Mouse (Mus musculus) hindbrain, embryonic 10.5 days (tissue): ENCODE results near the gene Srcin1. TPM values are rescaled to one million over a fixed set of nuclear protein-coding genes. Genes with fewer than 3 reads are reported as not detected.

Experiments used
- DNase-seq: peaks from one replicate; pipeline ENCODE4 v3.0.0-alpha.2; 2017; ENCODE audit warnings: low spot score
- H3K27ac ChIP-seq: fragments of 300-500 bp; sonication (generic); 2 replicates; pipeline ENCODE4 v1.5.1; 2016; ENCODE audit warnings: mild to moderate bottlenecking, moderate library complexity
- H3K27me3 ChIP-seq: fragments of 300-500 bp; sonication (generic); 2 replicates; pipeline ENCODE4 v1.6.1; 2016; ENCODE audit warnings: mild to moderate bottlenecking; ENCODE audit not compliant: poor library complexity, insufficient read depth, severe bottlenecking
- H3K36me3 ChIP-seq: fragments of 300-500 bp; sonication (generic); 2 replicates; pipeline ENCODE4 v1.6.1; 2016; ENCODE audit warnings: mild to moderate bottlenecking, moderate library complexity
- H3K4me1 ChIP-seq: fragments of 300-500 bp; sonication (generic); replicated peaks from 2 replicates; pipeline ENCODE4 v1.6.1; 2016; ENCODE audit warnings: mild to moderate bottlenecking
- H3K4me3 ChIP-seq: fragments of 300-500 bp; sonication (generic); 2 replicates; pipeline ENCODE4 v1.5.1; 2016; ENCODE audit warnings: mild to moderate bottlenecking, moderate library complexity
- H3K9me3 ChIP-seq: fragments of 300-500 bp; sonication (generic); 2 replicates; pipeline ENCODE4 v1.6.1; 2016; ENCODE audit warnings: mild to moderate bottlenecking, moderate library complexity
- whole genome bisulfite sequencing: fragments of 180-500 bp; shearing (Covaris S2); methylation state at CpG from one replicate; pipeline ENCODE4 v1.1.7; 2016; 5-methylcytosine and 5-hydroxymethylcytosine counted together
- polyA plus RNA-seq: library from polyadenylated mRNA; unstranded; fragments of >200 nt; fragmentation: Nextera tagmentation; extraction: Ambion mirVana; gene quantifications from 2 replicates; pipeline ENCODE4 v1.2.1, GENCODE M21; 2016

Srcin1 gene
- polyA plus RNA-seq = 0.76 and 1.8 TPM in 2 replicates

DNA sequence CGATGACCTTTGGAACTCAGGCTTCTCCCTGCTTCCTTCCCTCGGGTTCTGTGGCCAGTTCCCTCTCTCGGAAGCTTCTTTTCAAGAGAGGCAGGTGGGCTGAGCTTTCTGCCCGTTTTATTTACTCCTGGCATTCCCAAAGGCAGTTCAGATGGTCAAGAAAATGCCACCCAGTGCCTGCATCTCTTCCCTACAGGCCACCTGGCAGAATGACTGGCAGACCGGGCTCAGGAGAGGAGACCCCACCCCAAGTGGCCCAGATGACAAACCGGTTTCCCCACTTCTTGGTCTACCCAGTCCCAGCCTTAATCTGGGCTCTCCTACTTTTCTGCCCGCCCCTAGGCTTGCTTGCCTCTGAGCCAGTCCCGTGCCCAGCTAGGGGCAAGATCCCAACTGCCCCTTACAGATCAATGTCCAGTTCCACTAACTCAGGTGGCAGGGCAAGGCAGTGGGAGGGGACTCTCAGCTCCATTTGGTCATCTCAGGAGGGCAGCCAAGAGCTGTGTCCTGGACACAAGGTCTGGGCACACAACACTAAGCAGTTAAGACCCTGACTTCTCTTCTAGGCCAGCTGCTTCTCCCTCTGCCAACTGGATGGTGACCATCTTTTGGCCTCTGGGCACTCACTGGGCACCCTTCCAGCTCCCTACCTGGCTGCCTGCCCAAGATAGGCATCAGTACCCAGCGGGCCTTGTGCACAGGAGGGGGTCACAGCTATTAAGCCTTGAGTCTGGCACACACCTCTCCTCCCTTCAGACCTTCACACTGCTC, at the start of gene Srcin1:
Srcin1 (minus strand) TSS at position 51 of the 771 bp plus-strand sequence.
- no peak for DNase-seq
- peaks cover 88% of the 10 kb centered on the region for H3K27me3 ChIP-seq

GRCm38 (mm10) chr11:97625551-97625950, 49.6 kb upstream of the Srcin1 start:
- Histone ChIP-seq H3K27ac (no peak overlapping the region), H3K27me3 (peaks cover 76% of the 10 kb centered on the region), H3K36me3 (no peaks in the 10 kb centered on the region), H3K4me1 (peaks cover 48% of the 10 kb centered on the region), H3K4me3 (no peak overlapping the region), H3K9me3 (no peaks in the 10 kb centered on the region)
- no peak for DNase-seq
- 72% methylated on average over 5 of the region's 5 CpGs for WGBS

More for the DNA sequence above, at the start of gene Srcin1:
- Histone ChIP-seq H3K36me3 (no peaks in the 10 kb centered on the region), H3K9me3 (no peaks in the 10 kb centered on the region), H3K4me1 (peaks cover 75% of the 10 kb centered on the region), H3K27ac (peak within 1 kb of the TSS; percentile 93), H3K4me3 (peak within 1 kb of the TSS; percentile 76)
- 32% methylated on average over 9 of the region's 9 CpGs for WGBS

GRCm38 (mm10) chr11:97623166-97623565, 47.2 kb upstream of the Srcin1 start:
- Histone ChIP-seq H3K36me3 (no peaks in the 10 kb centered on the region), H3K4me3 (no peak overlapping the region), H3K9me3 (no peaks in the 10 kb centered on the region), H3K4me1 (peaks cover 25% of the 10 kb centered on the region), H3K27ac (no peak overlapping the region), H3K27me3 (peaks cover 72% of the 10 kb centered on the region)
- 67% methylated on average over 9 of the region's 9 CpGs for WGBS
- DNase-seq = no peak

DNA sequence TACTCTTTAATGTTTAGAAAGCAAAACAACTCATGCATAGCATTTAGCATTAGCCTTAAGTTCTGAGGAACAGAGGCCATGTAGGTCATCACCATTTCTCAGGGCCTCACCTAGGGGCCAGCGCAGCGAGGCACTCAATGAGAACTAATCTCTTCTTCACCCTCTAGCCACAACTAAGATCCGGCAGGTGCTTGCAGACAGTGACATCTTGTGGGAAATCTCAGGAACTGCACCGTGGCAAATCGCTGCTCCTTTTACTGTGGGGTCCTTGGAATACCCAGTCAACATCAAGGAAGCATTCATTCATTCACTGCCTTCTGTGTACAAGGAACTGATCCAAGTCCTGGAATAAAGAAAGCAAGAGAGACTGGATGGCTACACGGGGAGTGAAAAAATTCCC, 46.5 kb upstream of the Srcin1 start:
- 3% methylated on average over 6 of the region's 6 CpGs for WGBS
- no peak overlapping the region for H3K4me3 ChIP-seq
- DNase-seq = peak; percentile 81
- H3K27me3 ChIP-seq = peaks cover 72% of the 10 kb centered on the region
- no peaks in the 10 kb centered on the region for H3K9me3 ChIP-seq
- no peak overlapping the region for H3K27ac ChIP-seq
- H3K4me1 ChIP-seq = peaks cover 17% of the 10 kb centered on the region
- H3K36me3 ChIP-seq = no peaks in the 10 kb centered on the region

- no peak for DNase-seq
- Histone ChIP-seq H3K27ac (no peak overlapping the region), H3K36me3 (no peaks in the 10 kb centered on the region), H3K27me3 (peaks cover 68% of the 10 kb centered on the region), H3K4me3 (no peak overlapping the region), H3K9me3 (no peaks in the 10 kb centered on the region), H3K4me1 (no peaks in the 10 kb centered on the region; the same call in 1 of the 2 replicates)
- WGBS = 51% methylated on average over 5 of the region's 5 CpGs
Measured at GRCm38 (mm10) chr11:97619391-97619795, 43.4 kb upstream of the Srcin1 start.

DNA sequence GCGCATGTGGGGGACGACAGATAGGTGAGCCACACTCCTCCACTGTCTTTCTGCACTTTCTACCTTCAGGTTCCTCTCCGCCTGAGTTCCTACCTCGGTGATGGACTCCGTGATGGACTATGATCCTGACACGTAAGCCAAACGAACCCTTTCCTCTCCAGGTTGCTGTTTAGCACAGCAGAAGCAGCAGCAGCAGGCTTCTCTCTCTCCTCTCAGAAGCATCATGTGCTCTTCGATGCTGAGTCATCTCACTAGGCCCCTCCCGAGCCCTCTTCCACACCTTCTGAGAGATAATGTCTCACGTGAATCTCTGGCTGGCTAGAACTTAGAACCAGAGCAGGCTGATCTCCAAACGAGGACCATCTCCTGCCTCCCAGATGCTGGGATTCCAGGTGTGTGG, 42.4 kb upstream of the Srcin1 start:
- no peaks in the 10 kb centered on the region for H3K36me3 ChIP-seq
- no peak overlapping the region for H3K4me3 ChIP-seq
- H3K4me1 ChIP-seq = no peaks in the 10 kb centered on the region; the same call in 1 of the 2 replicates
- 62% methylated on average over 11 of the region's 11 CpGs for whole genome bisulfite sequencing
- no peak for DNase-seq
- no peaks in the 10 kb centered on the region for H3K9me3 ChIP-seq
- no peak overlapping the region for H3K27ac ChIP-seq
- peaks cover 58% of the 10 kb centered on the region for H3K27me3 ChIP-seq

- 87% methylated on average over 4 of the region's 4 CpGs for WGBS
- Histone ChIP-seq H3K9me3 (no peaks in the 10 kb centered on the region), H3K36me3 (no peaks in the 10 kb centered on the region), H3K27ac (no peak overlapping the region), H3K4me1 (no peaks in the 10 kb centered on the region; the same call in 1 of the 2 replicates), H3K27me3 (peaks cover 60% of the 10 kb centered on the region), H3K4me3 (no peak overlapping the region)
- DNase-seq = no peak
Measured at GRCm38 (mm10) chr11:97615276-97615675, 39.3 kb upstream of the Srcin1 start.

GRCm38 (mm10) chr11:97611076-97611475, 35.1 kb upstream of the Srcin1 start:
- H3K27ac ChIP-seq = peak overlapping the region; percentile 35; the same call in 1 of the 2 replicates
- no peak for DNase-seq
- H3K27me3 ChIP-seq = peaks cover 21% of the 10 kb centered on the region
- H3K4me1 ChIP-seq = peaks cover 17% of the 10 kb centered on the region
- no peaks in the 10 kb centered on the region for H3K9me3 ChIP-seq
- H3K4me3 ChIP-seq = no peak overlapping the region
- no peaks in the 10 kb centered on the region for H3K36me3 ChIP-seq
- 81% methylated on average over 8 of the region's 8 CpGs for WGBS

DNA sequence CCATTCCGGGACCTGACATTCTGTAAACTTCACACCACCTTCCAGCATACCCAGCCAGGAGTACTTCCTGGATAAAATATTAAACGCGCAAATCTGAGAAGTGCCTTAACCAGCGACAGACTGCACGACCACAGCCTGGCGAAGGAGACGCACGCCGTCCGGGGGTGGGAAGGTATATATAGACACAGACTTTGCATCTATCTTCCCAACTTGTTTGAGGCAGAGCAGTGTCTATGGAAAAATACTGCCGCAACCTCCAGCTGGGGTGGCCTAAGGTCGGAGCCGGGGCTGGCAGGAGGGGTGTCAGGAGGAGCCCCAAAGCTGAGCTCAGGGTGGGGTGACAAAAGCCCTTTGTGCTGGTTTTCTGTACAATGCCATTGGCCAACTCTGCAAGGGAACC, 33.8 kb upstream of the Srcin1 start:
- no peaks in the 10 kb centered on the region for H3K9me3 ChIP-seq

DNA sequence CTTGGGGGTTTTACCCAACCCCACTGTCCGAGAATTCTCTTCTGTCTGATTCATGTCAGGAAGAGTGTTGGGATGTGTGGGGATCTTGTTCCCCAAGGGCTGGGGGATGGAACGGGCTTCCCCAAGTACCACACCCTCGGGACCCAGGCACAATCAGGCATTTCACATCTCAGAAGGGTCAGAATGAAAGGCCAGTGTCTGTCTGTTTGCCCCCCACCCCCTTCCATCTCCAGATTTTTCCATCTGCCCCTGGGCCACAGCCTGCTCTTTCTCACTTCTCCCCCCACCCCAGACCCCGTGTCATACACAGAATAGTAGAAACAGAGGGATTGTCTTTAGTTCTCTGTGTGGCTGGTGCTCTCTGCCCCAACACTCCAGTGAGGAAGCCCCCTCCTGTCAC, 32.9 kb upstream of the Srcin1 start:
- no peaks in the 10 kb centered on the region for H3K9me3 ChIP-seq
- DNase-seq = no peak
- H3K27me3 ChIP-seq = peaks cover 8% of the 10 kb centered on the region
- H3K4me3 ChIP-seq = no peak overlapping the region
- H3K4me1 ChIP-seq = peaks cover 17% of the 10 kb centered on the region
- no peaks in the 10 kb centered on the region for H3K36me3 ChIP-seq
- H3K27ac ChIP-seq = 0 out of 2 replicates have a peak overlapping the region, but pooled peaks have one; percentile 3
- 69% methylated on average over 4 of the region's 4 CpGs for WGBS

More for the DNA sequence above, 33.8 kb upstream of the Srcin1 start:
- Histone ChIP-seq H3K4me1 (peaks cover 17% of the 10 kb centered on the region), H3K36me3 (no peaks in the 10 kb centered on the region), H3K27ac (no peak overlapping the region), H3K4me3 (no peak overlapping the region), H3K27me3 (peaks cover 12% of the 10 kb centered on the region)
- 89% methylated on average over 13 of the region's 13 CpGs for WGBS
- DNase-seq = no peak

DNA sequence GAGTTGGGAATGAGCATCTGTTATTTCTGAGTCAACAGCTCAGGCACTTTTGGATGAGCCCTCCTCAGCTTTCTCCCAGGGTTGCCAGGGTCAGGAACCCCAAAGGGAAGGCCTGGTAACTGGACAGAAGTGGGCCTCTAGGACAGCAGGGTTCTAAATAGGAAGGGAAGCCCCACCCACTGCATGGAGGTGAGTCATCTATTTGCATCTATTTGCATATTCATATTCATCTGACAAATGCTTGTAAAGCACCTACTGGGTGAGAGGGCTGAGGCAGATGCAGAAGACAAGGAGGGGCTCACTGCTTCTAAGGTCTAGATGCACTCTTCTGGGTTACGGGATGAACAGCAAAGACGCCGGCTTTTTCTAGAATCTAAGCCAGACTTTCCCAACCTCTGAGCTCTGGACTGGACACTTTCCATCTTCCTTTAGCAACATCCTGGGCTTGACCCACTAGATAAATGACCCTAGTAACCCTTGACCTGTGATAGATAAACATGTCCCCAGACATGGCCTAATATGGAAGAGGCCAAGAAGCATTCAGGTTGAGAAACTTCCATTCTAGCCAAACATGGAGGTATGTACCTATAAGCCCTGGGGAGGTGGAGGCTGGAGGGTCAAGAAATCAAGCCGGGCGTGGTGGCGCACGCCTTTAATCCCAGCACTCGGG, 31.2 kb upstream of the Srcin1 start:
- H3K27ac ChIP-seq = no peak overlapping the region
- peaks cover 8% of the 10 kb centered on the region for H3K27me3 ChIP-seq
- no peaks in the 10 kb centered on the region for H3K9me3 ChIP-seq
- DNase-seq = no peak
- WGBS = 96% methylated on average over 8 of the region's 8 CpGs
- H3K4me3 ChIP-seq = no peak overlapping the region
- no peaks in the 10 kb centered on the region for H3K36me3 ChIP-seq
- peaks cover 31% of the 10 kb centered on the region for H3K4me1 ChIP-seq

DNA sequence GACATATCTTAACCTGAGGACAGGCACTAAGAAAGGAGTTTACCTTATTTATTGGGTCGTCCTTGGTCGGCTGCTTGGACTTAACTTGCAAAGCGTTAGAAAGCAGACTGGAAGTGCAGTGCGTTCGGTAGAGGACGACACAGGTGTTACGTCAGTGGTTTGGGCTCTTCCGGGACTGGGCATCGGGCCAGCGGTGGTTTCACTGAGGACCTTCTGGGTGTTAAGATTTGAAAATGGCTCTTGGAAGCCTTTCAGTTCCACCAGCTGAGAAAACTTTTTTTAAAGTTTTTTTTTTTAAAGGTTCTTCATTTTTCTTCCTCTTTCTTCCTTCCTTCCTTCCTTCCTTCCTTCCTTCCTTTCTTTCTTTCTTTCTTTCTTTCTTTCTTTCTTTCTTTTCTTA, 27.9 kb upstream of the Srcin1 start:
- H3K4me1 ChIP-seq = peaks cover 26% of the 10 kb centered on the region
- WGBS = 84% methylated on average over 10 of the region's 10 CpGs
- no peaks in the 10 kb centered on the region for H3K36me3 ChIP-seq
- no peak overlapping the region for H3K4me3 ChIP-seq
- DNase-seq = no peak
- H3K27ac ChIP-seq = no peak overlapping the region
- no peaks in the 10 kb centered on the region; the same call in 1 of the 2 replicates for H3K27me3 ChIP-seq
- no peaks in the 10 kb centered on the region for H3K9me3 ChIP-seq

- H3K4me3 ChIP-seq = no peak overlapping the region
- peaks cover 19% of the 10 kb centered on the region for H3K4me1 ChIP-seq
- no peak for DNase-seq
- no peaks in the 10 kb centered on the region for H3K36me3 ChIP-seq
- WGBS = 24% methylated on average over 6 of the region's 6 CpGs
- H3K27me3 ChIP-seq = no peaks in the 10 kb centered on the region; the same call in 1 of the 2 replicates
- no peaks in the 10 kb centered on the region for H3K9me3 ChIP-seq
- no peak overlapping the region for H3K27ac ChIP-seq
Measured at GRCm38 (mm10) chr11:97602223-97602622, 26.2 kb upstream of the Srcin1 start.
